Mouse (Mus musculus) midbrain, postnatal 0 days (tissue): ENCODE measurements around the gene Hspbp1. TPM values are rescaled to one million over a fixed set of nuclear protein-coding genes. Genes with fewer than 3 reads are reported as not detected.

Experiments used
- ATAC-seq: fragments of 200-750 bp; cut with Nextera tagmentation; 2 replicates; pipeline ENCODE4 v1.8.0; 2017; ENCODE audit warnings: moderate number of reproducible peaks, mild to moderate bottlenecking, moderate TSS enrichment, moderate library complexity; ENCODE audit not compliant: low FRiP score
- DNase-seq: peaks from one replicate; pipeline ENCODE4 v3.0.0-alpha.2; 2015; ENCODE audit warnings: low spot score
- H3K27ac ChIP-seq: fragments of 300-500 bp; sonication (generic); 2 replicates; pipeline ENCODE4 v1.5.1; 2014; ENCODE audit warnings: low read depth, mild to moderate bottlenecking, low read length, mixed read lengths
- H3K27me3 ChIP-seq: fragments of 300-500 bp; sonication (generic); 2 replicates; pipeline ENCODE4 v1.6.1; 2014; ENCODE audit warnings: low read length, control low read depth, mixed read lengths; ENCODE audit not compliant: insufficient read depth
- H3K36me3 ChIP-seq: fragments of 300-500 bp; sonication (generic); 2 replicates; pipeline ENCODE4 v1.6.1; 2014; ENCODE audit warnings: low read length, control low read depth, mixed read lengths; ENCODE audit not compliant: insufficient read depth
- H3K4me1 ChIP-seq: fragments of 300-500 bp; sonication (generic); 2 replicates; pipeline ENCODE4 v1.6.1; 2014; ENCODE audit warnings: mild to moderate bottlenecking, control low read depth, antibody characterized with exemption, low read length, mixed read lengths; ENCODE audit not compliant: insufficient read depth
- H3K4me2 ChIP-seq: fragments of 300-500 bp; sonication (generic); 2 replicates; pipeline ENCODE4 v1.6.1; 2014; ENCODE audit warnings: low read depth, mild to moderate bottlenecking, low read length, mixed read lengths; ENCODE audit not compliant: poor library complexity, severe bottlenecking
- H3K4me3 ChIP-seq: fragments of 300-500 bp; sonication (generic); 2 replicates; pipeline ENCODE4 v1.5.1; 2014; ENCODE audit warnings: low read depth, mild to moderate bottlenecking, low read length, moderate library complexity
- H3K9ac ChIP-seq: fragments of 300-500 bp; sonication (generic); replicated peaks from 2 replicates; pipeline ENCODE4 v1.6.1; 2014; ENCODE audit warnings: mild to moderate bottlenecking, low read length, moderate library complexity, mixed read lengths; ENCODE audit not compliant: poor library complexity, severe bottlenecking
- H3K9me3 ChIP-seq: fragments of 300-500 bp; sonication (generic); 2 replicates; pipeline ENCODE4 v1.6.1; 2016; ENCODE audit warnings: low read length, control low read depth
- CTCF ChIP-seq: IDR thresholded peaks from 2 replicates; pipeline ENCODE4 v1.5.1; 2016; ENCODE audit warnings: antibody characterized with exemption, mild to moderate bottlenecking
- WGBS: fragments of 180-500 bp; shearing (Covaris S2); extraction: QIAGEN DNeasy Blood & Tissue Kit; methylation state at CpG from one replicate; pipeline ENCODE4 v1.1.7; 2014; 5-methylcytosine and 5-hydroxymethylcytosine counted together
- polyA plus RNA-seq: library from polyadenylated mRNA; unstranded; fragments of >200 nt; fragmentation: Nextera tagmentation; extraction: Ambion mirVana; gene quantifications from 2 replicates; pipeline ENCODE4 v1.2.1, GENCODE M21; 2015
- total RNA-seq: library from RNA; depleted of rRNA; stranded (reverse); fragments of >200 nt; gene quantifications from 2 replicates; pipeline ENCODE4 v1.2.3, GENCODE M21; 2014

The Hspbp1 gene
- total and polyA plus RNA-seq, 2 experiments from 2014 or later = 193 to 247 TPM

GRCm38 (mm10) chr7:4663742-4664141 lies 21.1 kb downstream of the Hspbp1 start:
- Histone ChIP-seq H3K27me3 (no peaks in the 10 kb centered on the region), H3K27ac (no peak overlapping the region), H3K4me3 (no peak overlapping the region), H3K9ac (no peak overlapping the region), H3K4me2 (no peak overlapping the region), H3K36me3 (peaks cover 27% of the 10 kb centered on the region), H3K4me1 (peaks cover 4% of the 10 kb centered on the region; the same call in 1 of the 2 replicates), H3K9me3 (no peaks in the 10 kb centered on the region)
- DNase-seq (no peak), ATAC-seq (no peak)
- WGBS = 85% methylated on average over 2 of the region's 2 CpGs
- no peak for TF ChIP-seq CTCF

- H3K4me3 ChIP-seq = no peak overlapping the region
- H3K4me2 ChIP-seq = no peak overlapping the region
- H3K27me3 ChIP-seq = no peaks in the 10 kb centered on the region
- no peak overlapping the region for H3K27ac ChIP-seq
- no peak for TF ChIP-seq CTCF
- DNase-seq = no peak
- ATAC-seq = no peak
- 79% methylated on average over 8 of the region's 8 CpGs for WGBS
- H3K4me1 ChIP-seq = peaks cover 4% of the 10 kb centered on the region; the same call in 1 of the 2 replicates
- H3K9ac ChIP-seq = no peak overlapping the region
- no peaks in the 10 kb centered on the region for H3K9me3 ChIP-seq
- H3K36me3 ChIP-seq = peaks cover 26% of the 10 kb centered on the region
These were observed 21.7 kb downstream of the Hspbp1 start for GRCm38 (mm10) chr7:4663179-4663578.

GRCm38 (mm10) chr7:4659911-4660443 lies 24.9 kb downstream of the Hspbp1 start:
- peaks cover 19% of the 10 kb centered on the region for H3K4me1 ChIP-seq
- no peaks in the 10 kb centered on the region for H3K27me3 ChIP-seq
- H3K4me2 ChIP-seq = peak overlapping the region; percentile 69
- DNase-seq = peak; percentile 62
- H3K27ac ChIP-seq = peak overlapping the region; percentile 95
- ATAC-seq = no peak
- peak overlapping the region; percentile 86 for H3K4me3 ChIP-seq
- H3K9ac ChIP-seq = peak overlapping the region; percentile 88
- H3K36me3 ChIP-seq = peaks cover 19% of the 10 kb centered on the region
- 36% methylated on average over 3 of the region's 3 CpGs for WGBS
- no peak for TF ChIP-seq CTCF
- H3K9me3 ChIP-seq = no peaks in the 10 kb centered on the region

GRCm38 (mm10) chr7:4658912-4659551 lies 25.8 kb downstream of the Hspbp1 start, which contains the start of gene Ppp6r1:
Ppp6r1 (minus strand) TSS chr7:4659019.
- Histone ChIP-seq H3K9ac (peak within 1 kb of the TSS; percentile 88), H3K4me1 (peaks cover 19% of the 10 kb centered on the region), H3K9me3 (no peaks in the 10 kb centered on the region), H3K27me3 (no peaks in the 10 kb centered on the region), H3K36me3 (peaks cover 10% of the 10 kb centered on the region; the same call in 1 of the 2 replicates), H3K4me3 (peak within 1 kb of the TSS; percentile 86), H3K27ac (peak within 1 kb of the TSS; percentile 95), H3K4me2 (peak within 1 kb of the TSS; percentile 69)
- ATAC-seq (peak; percentile 96), DNase-seq (peak; percentile 98)
- TF ChIP-seq CTCF = peak; percentile 72
- WGBS = under 1% methylated on average over 54 of the region's 54 CpGs

- Histone ChIP-seq H3K27ac (peak overlapping the region; percentile 95), H3K4me2 (peak overlapping the region; percentile 69), H3K9ac (peak overlapping the region; percentile 88), H3K9me3 (no peaks in the 10 kb centered on the region), H3K27me3 (no peaks in the 10 kb centered on the region), H3K36me3 (peaks cover 7% of the 10 kb centered on the region; the same call in 1 of the 2 replicates), H3K4me3 (peak overlapping the region; percentile 86), H3K4me1 (peaks cover 19% of the 10 kb centered on the region)
- WGBS = under 1% methylated on average over 68 of the region's 78 CpGs
- peak; percentile 84 for ATAC-seq
- peak; percentile 45 for DNase-seq
- no peak for TF ChIP-seq CTCF
These were observed 26.6 kb downstream of the Hspbp1 start for GRCm38 (mm10) chr7:4658128-4658907.
